Mouse (Mus musculus) intestine, embryonic 14.5 days (tissue): ENCODE measurements around the gene Gpr65. TPM values are rescaled to one million over a fixed set of nuclear protein-coding genes. Genes with fewer than 3 reads are reported as not detected.
"Not testable (repeated sequence)": the region's sequence is repeated elsewhere in the genome, so short reads cannot be mapped to it uniquely, and the experiment has no call there.

Experiments used
- ATAC-seq: fragments of 200-750 bp; cut with Nextera tagmentation; replicated peaks from 2 replicates; pipeline ENCODE4 v1.8.0; 2017; ENCODE audit warnings: low read depth, moderate number of reproducible peaks, moderate TSS enrichment, moderate library complexity; ENCODE audit not compliant: low FRiP score, low TSS enrichment
- DNase-seq: peaks from one replicate; pipeline ENCODE4 v3.0.0-alpha.2; 2018; ENCODE audit warnings: low spot score
- H3K27ac ChIP-seq: fragments of 300-500 bp; sonication (generic); 2 replicates; pipeline ENCODE4 v1.5.1; 2014; ENCODE audit warnings: low read depth, mild to moderate bottlenecking, control low read depth
- H3K27me3 ChIP-seq: fragments of 300-500 bp; sonication (generic); replicated peaks from 2 replicates; pipeline ENCODE4 v1.6.1; 2014; ENCODE audit warnings: low read length, control low read depth; ENCODE audit not compliant: control insufficient read depth, insufficient read depth
- H3K36me3 ChIP-seq: fragments of 300-500 bp; sonication (generic); 2 replicates; pipeline ENCODE4 v1.6.1; 2014; ENCODE audit warnings: low read length, control low read depth; ENCODE audit not compliant: control insufficient read depth, insufficient read depth
- H3K4me1 ChIP-seq: fragments of 300-500 bp; sonication (generic); replicated peaks from 2 replicates; pipeline ENCODE4 v1.6.1; 2014; ENCODE audit warnings: low read length, control low read depth, mixed read lengths; ENCODE audit not compliant: control insufficient read depth, insufficient read depth
- H3K4me2 ChIP-seq: fragments of 300-500 bp; sonication (generic); 2 replicates; pipeline ENCODE4 v1.6.1; 2014; ENCODE audit warnings: low read length
- H3K4me3 ChIP-seq: fragments of 300-500 bp; sonication (generic); 2 replicates; pipeline ENCODE4 v1.5.1; 2014; ENCODE audit warnings: low read depth, low read length, control low read depth, mixed read lengths
- H3K9ac ChIP-seq: fragments of 300-500 bp; sonication (generic); 2 replicates; pipeline ENCODE4 v1.6.1; 2014; ENCODE audit warnings: mild to moderate bottlenecking, low read length
- H3K9me3 ChIP-seq: fragments of 300-500 bp; sonication (generic); 2 replicates; pipeline ENCODE4 v1.6.1; 2016; ENCODE audit warnings: low read length, control low read depth; ENCODE audit not compliant: control insufficient read depth
- WGBS: fragments of 180-500 bp; shearing (Covaris S2); extraction: QIAGEN DNeasy Blood & Tissue Kit; methylation state at CpG from one replicate; pipeline ENCODE4 v1.1.7; 2014; 5-methylcytosine and 5-hydroxymethylcytosine counted together
- polyA plus RNA-seq: library from polyadenylated mRNA; unstranded; fragments of >200 nt; fragmentation: Nextera tagmentation; extraction: Ambion mirVana; gene quantifications from 2 replicates; pipeline ENCODE4 v1.2.1, GENCODE M21; 2014

Gene Gpr65
- polyA plus RNA-seq, 1 experiment from 2014 or later, result 2.5 TPM

DNA sequence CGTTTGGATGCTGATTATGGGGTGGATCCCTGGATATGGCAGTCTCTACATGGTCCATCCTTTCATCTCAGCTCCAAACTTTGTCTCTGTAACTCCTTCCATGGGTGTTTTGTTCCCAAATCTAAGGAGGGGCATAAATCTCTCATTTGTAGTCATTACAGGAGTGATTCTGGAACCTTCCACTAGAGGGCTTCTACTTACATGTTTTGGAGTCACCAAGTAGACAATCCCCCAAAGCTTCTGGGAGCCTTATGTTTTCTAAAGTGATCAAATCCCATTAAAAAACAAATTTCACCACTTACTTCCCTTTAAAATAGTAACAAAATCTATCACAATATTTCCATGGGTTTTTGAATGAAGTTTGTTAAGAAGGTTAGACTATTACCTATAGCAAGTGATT lies 55.7 kb downstream of the Gpr65 start:
- not testable (repeated sequence) for H3K9ac ChIP-seq, H3K27me3 ChIP-seq, H3K27ac ChIP-seq, H3K4me2 ChIP-seq, DNase-seq, H3K36me3 ChIP-seq, H3K4me3 ChIP-seq, ATAC-seq, H3K4me1 ChIP-seq, H3K9me3 ChIP-seq
- no CpG with 5 or more reads among the region's 1 CpGs for WGBS

Other genes with a start within 250 kb of the Gpr65 start
- gene Galc, start 9.2 kb upstream of the Gpr65 start, polyA plus RNA-seq, result 8.9 and 10.4 TPM in 2 replicates